Mouse (Mus musculus): ENCODE measurements around the gene Traf5. TPM values are rescaled to one million over a fixed set of nuclear protein-coding genes. Genes with fewer than 3 reads are reported as not detected.

The Traf5 gene
- total RNA-seq, 2 experiments from 2014 or later, result 3.6 to 5.6 TPM

- intact Hi-C loops (cut with DNase I; ENCODE audit: low total_unique reads), result loop anchor here (2.0 to 5.0 kb wide), 2 partner anchors 128 to 257 kb away; no protein-coding TSS in a partner anchor
- DNase-seq, result peak; percentile 58
Observed at GRCm38 (mm10) chr1:192094451-192095170, 2.3 kb upstream of the Traf5 start.

DNA sequence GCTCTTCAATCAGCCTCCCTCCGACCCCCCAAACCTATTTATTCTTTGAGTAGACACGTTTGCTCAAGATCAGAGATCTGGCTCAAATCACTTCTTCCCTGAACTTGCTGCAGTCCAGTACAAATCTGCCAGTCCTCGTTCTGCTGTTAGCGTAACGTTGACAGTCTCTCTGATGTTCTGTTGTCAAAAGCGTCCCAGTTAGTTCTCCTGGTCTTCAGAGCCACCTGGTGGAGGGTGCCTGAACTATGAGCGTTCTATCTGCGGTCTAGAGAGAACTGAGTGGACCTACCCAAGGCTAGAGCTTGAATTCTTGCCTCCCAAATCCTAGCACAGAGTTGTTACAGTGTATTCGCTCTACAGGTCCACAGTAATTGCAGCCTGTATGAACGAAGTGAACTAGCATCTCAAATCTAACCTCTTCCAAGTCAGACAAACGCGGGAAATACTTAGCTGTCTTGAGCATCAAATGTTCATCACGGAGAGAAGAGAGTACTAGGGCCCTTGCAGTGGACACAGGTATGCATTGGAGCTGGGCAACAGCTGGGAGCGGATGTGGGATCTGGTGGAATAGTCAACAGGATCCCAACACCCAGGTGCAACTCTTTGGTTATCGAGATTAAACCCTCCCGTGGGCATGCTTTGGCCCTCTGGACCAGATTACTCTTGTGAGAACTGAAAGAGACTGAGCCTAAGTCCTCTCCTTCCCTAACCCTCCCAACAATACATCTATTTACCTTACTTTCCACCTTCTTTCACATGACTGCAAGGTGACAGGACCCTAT, 711 bp upstream of the Traf5 start:
- intact Hi-C loops (cut with DNase I; ENCODE audit: low total_unique reads), result loop anchor here (5.0 kb wide), 1 partner anchor 256 kb away; no protein-coding TSS in a partner anchor
- DNase-seq, result peak; percentile 78

- no peak for DNase-seq
Observed at GRCm38 (mm10) chr1:192090689-192091567, 1.4 kb downstream of the Traf5 start.

GRCm38 (mm10) chr1:192090281-192090680, 2.1 kb downstream of the Traf5 start:
- no peak for DNase-seq
- intact Hi-C loops (cut with DNase I; ENCODE audit: low total_unique reads), result loop anchor here (5.0 kb wide), 1 partner anchor 253 kb away; no protein-coding TSS in a partner anchor

More at GRCm38 (mm10) chr1:192090689-192091567, 1.4 kb downstream of the Traf5 start:
- intact Hi-C loops (cut with DNase I; ENCODE audit: low total_unique reads), result loop anchor here (5.0 kb wide), 1 partner anchor 254 kb away; no protein-coding TSS in a partner anchor

DNA sequence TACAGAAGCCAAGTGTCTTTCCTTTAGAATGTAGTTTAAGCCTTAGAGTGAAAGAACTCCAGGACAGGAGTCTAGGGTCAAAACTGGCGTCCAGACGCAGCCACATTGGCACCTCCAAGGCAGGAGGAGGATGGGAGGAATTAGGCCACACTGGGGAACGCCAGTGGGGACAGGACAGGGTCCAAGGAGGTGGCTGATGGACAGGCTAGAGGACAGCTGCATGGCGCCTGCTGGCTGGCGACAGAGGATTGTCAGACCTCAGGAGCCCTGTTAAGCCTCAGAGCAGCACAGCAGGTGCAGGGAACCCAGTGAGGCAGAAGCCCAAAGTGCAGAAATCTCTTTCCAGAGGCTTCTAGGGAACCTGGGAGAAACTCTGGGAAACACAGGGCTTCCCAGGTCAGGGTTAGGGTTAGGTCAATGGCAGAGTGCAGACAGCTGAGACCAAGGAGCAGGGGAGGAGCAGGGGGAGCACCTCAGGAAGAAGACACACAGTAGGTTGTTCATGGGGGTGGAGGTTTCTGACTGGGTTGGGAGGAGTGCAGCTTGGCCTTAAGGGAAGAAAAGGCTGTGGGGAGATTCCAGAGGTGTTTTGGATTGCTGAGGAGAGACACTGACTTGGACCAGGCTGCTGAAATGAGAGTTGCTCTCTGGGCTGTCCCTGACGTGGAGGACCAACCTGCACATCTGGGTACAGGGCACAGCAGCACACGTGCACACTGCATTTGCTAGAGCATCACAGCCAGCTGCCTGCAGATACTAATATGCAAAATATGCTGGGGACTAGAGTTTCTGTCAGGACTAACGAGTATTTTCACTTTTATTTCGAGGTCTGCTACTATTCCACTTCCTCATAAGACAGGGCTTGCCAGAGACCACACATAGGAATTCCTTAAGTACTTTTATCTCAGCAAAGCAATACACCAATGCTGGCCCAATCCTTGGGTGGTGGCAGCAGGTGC, 2.9 kb downstream of the Traf5 start:
- DNase-seq, result no peak
- intact Hi-C loops (cut with DNase I; ENCODE audit: low total_unique reads), result loop anchor here (5.0 kb wide), 1 partner anchor 252 kb away; no protein-coding TSS in a partner anchor

DNA sequence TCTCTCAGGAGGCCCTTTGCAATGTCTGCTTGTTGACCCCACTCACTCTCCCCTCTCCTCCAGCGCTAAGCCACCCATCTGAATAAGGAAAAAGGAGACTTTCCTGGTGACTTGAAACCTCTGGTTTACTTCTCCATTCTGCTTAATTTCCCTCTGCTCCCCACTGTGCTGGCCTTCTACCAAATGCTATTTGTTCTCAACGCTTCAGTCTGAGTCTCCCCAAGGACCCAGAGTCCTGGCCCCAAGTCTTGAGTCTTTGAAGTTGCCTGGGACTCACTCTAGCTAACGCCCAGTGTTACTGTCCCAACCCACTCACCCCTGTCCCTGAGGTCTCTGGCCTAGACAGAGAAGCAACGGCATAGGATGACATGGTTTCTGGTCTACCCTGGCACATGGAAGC, 4.3 kb downstream of the Traf5 start:
- intact Hi-C loops (cut with DNase I; ENCODE audit: low total_unique reads), result no loop called here
- DNase-seq, result no peak

GRCm38 (mm10) chr1:192087098-192087497, 5.3 kb downstream of the Traf5 start:
- intact Hi-C loops (cut with DNase I; ENCODE audit: low total_unique reads), result no loop called here
- no peak for DNase-seq

- no peak for DNase-seq
- intact Hi-C loops (cut with DNase I; ENCODE audit: low total_unique reads), result no loop called here
Observed at GRCm38 (mm10) chr1:192086279-192087037, 5.9 kb downstream of the Traf5 start.

DNA sequence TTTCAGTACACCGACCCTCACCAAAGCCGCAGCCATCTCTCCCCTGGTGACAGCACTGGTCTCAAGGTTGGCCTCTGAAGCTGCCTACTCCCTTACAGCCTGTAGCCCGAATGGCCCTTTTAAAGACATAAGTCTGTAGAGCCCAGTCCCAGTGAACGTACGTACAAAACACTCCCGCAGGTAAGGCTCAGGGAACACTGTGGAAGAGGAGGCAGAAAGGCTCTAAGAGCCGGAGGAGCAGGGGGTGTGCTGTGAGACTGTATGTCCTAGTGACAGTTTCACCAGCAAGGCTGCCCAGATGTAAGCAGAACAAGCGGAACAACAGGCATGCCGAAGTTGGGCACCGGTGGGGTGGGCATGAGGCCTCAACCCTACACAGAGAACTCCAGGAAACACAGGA, 7.1 kb downstream of the Traf5 start:
- intact Hi-C loops (cut with DNase I; ENCODE audit: low total_unique reads), result no loop called here
- DNase-seq, result no peak

- no peak for DNase-seq
- intact Hi-C loops (cut with DNase I; ENCODE audit: low total_unique reads), result no loop called here
Observed at GRCm38 (mm10) chr1:192082646-192083045, 9.7 kb downstream of the Traf5 start.

GRCm38 (mm10) chr1:192081129-192081528, 11.2 kb downstream of the Traf5 start:
- no peak for DNase-seq
- intact Hi-C loops (cut with DNase I; ENCODE audit: low total_unique reads), result no loop called here

GRCm38 (mm10) chr1:192079121-192079520, 13.2 kb downstream of the Traf5 start:
- intact Hi-C loops (cut with DNase I; ENCODE audit: low total_unique reads), result no loop called here

DNA sequence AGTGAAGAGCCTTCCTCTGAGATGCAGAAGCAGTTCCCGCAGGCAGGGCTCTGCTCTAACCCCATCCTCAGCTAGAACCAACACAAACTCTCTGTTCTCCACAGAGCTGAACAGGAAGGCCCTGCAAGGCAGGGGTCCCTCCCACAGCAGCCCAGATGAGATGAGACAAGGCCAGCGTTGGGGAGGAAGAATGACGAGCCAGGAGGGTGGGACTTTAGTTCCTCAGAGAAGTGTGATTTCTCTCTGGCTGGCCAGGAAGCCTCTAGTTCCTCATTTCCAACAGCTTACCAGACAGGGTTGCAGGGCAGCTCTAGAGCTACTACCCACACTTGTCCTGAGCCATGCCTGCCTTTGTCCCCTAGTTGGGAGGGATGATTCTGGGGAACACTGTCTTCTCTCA, 14.0 kb downstream of the Traf5 start:
- intact Hi-C loops (cut with DNase I; ENCODE audit: low total_unique reads), result no loop called here

More at GRCm38 (mm10) chr1:192079121-192079520, 13.2 kb downstream of the Traf5 start:
- DNase-seq, result no peak

GRCm38 (mm10) chr1:192076796-192077535, 15.4 kb downstream of the Traf5 start:
- intact Hi-C loops (cut with DNase I; ENCODE audit: low total_unique reads), result no loop called here
- no peak for DNase-seq

More for the DNA sequence above, 14.0 kb downstream of the Traf5 start:
- DNase-seq, result peak; percentile 55

DNA sequence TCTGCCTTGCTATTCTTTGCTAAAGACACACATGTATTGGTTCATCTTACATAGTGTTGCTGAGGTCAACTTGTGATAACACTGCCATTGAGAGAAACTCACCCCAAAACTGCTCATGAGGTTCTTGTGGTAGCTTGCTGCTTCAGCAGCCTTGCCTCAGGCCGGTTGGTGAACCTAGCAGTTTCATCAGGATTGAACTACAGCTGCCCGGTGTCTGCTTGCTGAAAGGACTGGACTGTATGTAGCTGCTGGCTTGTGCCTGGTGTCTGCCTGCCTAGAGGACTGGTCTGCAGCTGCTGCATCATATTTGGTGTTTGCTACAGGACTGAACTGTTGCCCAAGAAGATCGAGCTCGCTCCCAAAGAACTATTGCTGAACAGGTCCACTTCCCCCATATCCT, 16.3 kb downstream of the Traf5 start:
- intact Hi-C loops (cut with DNase I; ENCODE audit: low total_unique reads), result no loop called here
- no peak for DNase-seq

- intact Hi-C loops (cut with DNase I; ENCODE audit: low total_unique reads), result no loop called here
- DNase-seq, result no peak
Observed at GRCm38 (mm10) chr1:192074824-192075223, 17.5 kb downstream of the Traf5 start.

- intact Hi-C loops (cut with DNase I; ENCODE audit: low total_unique reads), result no loop called here
- DNase-seq, result no peak
Observed at GRCm38 (mm10) chr1:192072426-192072825, 19.9 kb downstream of the Traf5 start.

Data from gastrocnemius, postnatal 14 days (tissue).